Mouse (Mus musculus): ENCODE measurements around the gene B230217C12Rik. TPM values are rescaled to one million over a fixed set of nuclear protein-coding genes. Genes with fewer than 3 reads are reported as not detected.

B230217C12Rik gene
- polyA plus RNA-seq, 1 experiment from 2014 or later, result 1.3 TPM

- H3K36me3 ChIP-seq, result no peaks in the 10 kb centered on the region
- H3K4me3 ChIP-seq, result peak within 1 kb of the TSS; percentile 66
- H3K4me1 ChIP-seq, result peaks cover 14% of the 10 kb centered on the region
- peak within 1 kb of the TSS; percentile 83 for H3K27ac ChIP-seq
- peak; percentile 91 for ATAC-seq
- WGBS (ENCODE audit: insufficient replicate concordance), result under 1% methylated on average over 37 of the region's 37 CpGs
- peak within 1 kb of the TSS; percentile 71 for H3K4me2 ChIP-seq
- H3K9ac ChIP-seq, result peak within 1 kb of the TSS; percentile 66
- H3K27me3 ChIP-seq (replicated peaks), result no peaks in the 10 kb centered on the region
- H3K9me3 ChIP-seq (replicated peaks), result no peaks in the 10 kb centered on the region
These were observed 43.5 kb downstream of the B230217C12Rik start, which contains the start of gene Fbxo47 for GRCm38 (mm10) chr11:97883918-97884600. Fbxo47 (minus strand) TSS chr11:97884154.

GRCm38 (mm10) chr11:97884601-97885185 lies 44.1 kb downstream of the B230217C12Rik start:
- no peaks in the 10 kb centered on the region for H3K27me3 ChIP-seq (replicated peaks)
- WGBS (ENCODE audit: insufficient replicate concordance), result 26% methylated on average over 7 of the region's 7 CpGs
- peak overlapping the region; percentile 71 for H3K4me2 ChIP-seq
- no peaks in the 10 kb centered on the region for H3K36me3 ChIP-seq
- peak overlapping the region; percentile 40 for H3K9ac ChIP-seq
- peak overlapping the region; percentile 83 for H3K27ac ChIP-seq
- H3K4me1 ChIP-seq, result peaks cover 14% of the 10 kb centered on the region
- peak overlapping the region; percentile 66 for H3K4me3 ChIP-seq
- no peaks in the 10 kb centered on the region for H3K9me3 ChIP-seq (replicated peaks)
- ATAC-seq, result no peak

GRCm38 (mm10) chr11:97885296-97885915 lies 44.8 kb downstream of the B230217C12Rik start:
- Histone ChIP-seq H3K36me3 (no peaks in the 10 kb centered on the region), H3K4me2 (peak overlapping the region; percentile 71), H3K4me3 (0 out of 2 replicates have a peak overlapping the region, but pooled peaks have one; percentile 66), H3K27ac (peak overlapping the region; percentile 83), H3K4me1 (peaks cover 14% of the 10 kb centered on the region), H3K9ac (no peak overlapping the region), H3K27me3 (replicated peaks) (no peaks in the 10 kb centered on the region), H3K9me3 (replicated peaks) (no peaks in the 10 kb centered on the region)
- WGBS (ENCODE audit: insufficient replicate concordance), result 79% methylated on average over 2 of the region's 2 CpGs
- ATAC-seq, result no peak

GRCm38 (mm10) chr11:97891821-97892220 lies 51.2 kb downstream of the B230217C12Rik start:
- no peaks in the 10 kb centered on the region for H3K4me1 ChIP-seq
- no peak overlapping the region for H3K4me2 ChIP-seq
- H3K9ac ChIP-seq, result no peak overlapping the region
- no peaks in the 10 kb centered on the region for H3K36me3 ChIP-seq
- no peaks in the 10 kb centered on the region for H3K9me3 ChIP-seq (replicated peaks)
- 66% methylated on average over 5 of the region's 5 CpGs for WGBS (ENCODE audit: insufficient replicate concordance)
- no peak overlapping the region for H3K27ac ChIP-seq
- H3K27me3 ChIP-seq (replicated peaks), result no peaks in the 10 kb centered on the region
- H3K4me3 ChIP-seq, result no peak overlapping the region
- no peak for ATAC-seq

Other genes with a start within 250 kb of the B230217C12Rik start
- gene Epop, start 211.1 kb upstream of the B230217C12Rik start, polyA plus RNA-seq (2016; fragmentation: Nextera tagmentation; extraction: Ambion mirVana), result 3.6 and 4.1 TPM in 2 replicates
- 0.32 and 0.33 TPM in 2 replicates for gene Mllt6, start 177.4 kb upstream of the B230217C12Rik start, polyA plus RNA-seq (2016; fragmentation: Nextera tagmentation; extraction: Ambion mirVana)
- gene Cisd3, start 155.0 kb upstream of the B230217C12Rik start, polyA plus RNA-seq (2016; fragmentation: Nextera tagmentation; extraction: Ambion mirVana), result 12.6 and 14.7 TPM in 2 replicates
- 5.0 and 5.1 TPM in 2 replicates for gene Pcgf2, start 140.3 kb upstream of the B230217C12Rik start, polyA plus RNA-seq (2016; fragmentation: Nextera tagmentation; extraction: Ambion mirVana)
- 364 and 370 TPM in 2 replicates for gene Psmb3, start 137.4 kb upstream of the B230217C12Rik start, polyA plus RNA-seq (2016; fragmentation: Nextera tagmentation; extraction: Ambion mirVana)
- gene Pip4k2b, start 96.1 kb upstream of the B230217C12Rik start, polyA plus RNA-seq (2016; fragmentation: Nextera tagmentation; extraction: Ambion mirVana), result 0.92 and 1.1 TPM in 2 replicates
- gene Cwc25, start 74.2 kb upstream of the B230217C12Rik start, polyA plus RNA-seq (2016; fragmentation: Nextera tagmentation; extraction: Ambion mirVana), result 10.7 and 10.9 TPM in 2 replicates
- not detected in 2 replicates for gene 1700001P01Rik, start 64.9 kb upstream of the B230217C12Rik start, polyA plus RNA-seq (2016; fragmentation: Nextera tagmentation; extraction: Ambion mirVana)
- 462 and 473 TPM in 2 replicates for gene Rpl23, start 58.3 kb upstream of the B230217C12Rik start, polyA plus RNA-seq (2016; fragmentation: Nextera tagmentation; extraction: Ambion mirVana)
- gene Lasp1, start 41.8 kb upstream of the B230217C12Rik start, polyA plus RNA-seq (2016; fragmentation: Nextera tagmentation; extraction: Ambion mirVana), result 36.9 and 37.6 TPM in 2 replicates
- 0.36 and 0.51 TPM in 2 replicates for gene Fbxo47, start 43.4 kb downstream of the B230217C12Rik start, polyA plus RNA-seq (2016; fragmentation: Nextera tagmentation; extraction: Ambion mirVana)
- 0.33 and 0.38 TPM in 2 replicates for gene Plxdc1, start 145.7 kb downstream of the B230217C12Rik start, polyA plus RNA-seq (2016; fragmentation: Nextera tagmentation; extraction: Ambion mirVana)
- gene Arl5c, start 155.4 kb downstream of the B230217C12Rik start, polyA plus RNA-seq (2016; fragmentation: Nextera tagmentation; extraction: Ambion mirVana), result 15.6 and 17.1 TPM in 2 replicates
- 0.95 and 1.0 TPM in 2 replicates for gene Cacnb1, start 182.3 kb downstream of the B230217C12Rik start, polyA plus RNA-seq (2016; fragmentation: Nextera tagmentation; extraction: Ambion mirVana)
- 869 and 913 TPM in 2 replicates for gene Rpl19, start 185.9 kb downstream of the B230217C12Rik start, polyA plus RNA-seq (2016; fragmentation: Nextera tagmentation; extraction: Ambion mirVana)
- gene Stac2, start 212.7 kb downstream of the B230217C12Rik start, polyA plus RNA-seq (2016; fragmentation: Nextera tagmentation; extraction: Ambion mirVana), result 0.07 and 0.10 TPM in 2 replicates

All from liver, embryonic 12.5 days (tissue).